Mouse (Mus musculus): ENCODE measurements at regions not wholly inside any gene's neighbourhood (a gene's known extent, or its start where the extent isn't known, plus 50 kb on each side); places are given as distances from the start of the nearest gene placed in this dataset.

DNA sequence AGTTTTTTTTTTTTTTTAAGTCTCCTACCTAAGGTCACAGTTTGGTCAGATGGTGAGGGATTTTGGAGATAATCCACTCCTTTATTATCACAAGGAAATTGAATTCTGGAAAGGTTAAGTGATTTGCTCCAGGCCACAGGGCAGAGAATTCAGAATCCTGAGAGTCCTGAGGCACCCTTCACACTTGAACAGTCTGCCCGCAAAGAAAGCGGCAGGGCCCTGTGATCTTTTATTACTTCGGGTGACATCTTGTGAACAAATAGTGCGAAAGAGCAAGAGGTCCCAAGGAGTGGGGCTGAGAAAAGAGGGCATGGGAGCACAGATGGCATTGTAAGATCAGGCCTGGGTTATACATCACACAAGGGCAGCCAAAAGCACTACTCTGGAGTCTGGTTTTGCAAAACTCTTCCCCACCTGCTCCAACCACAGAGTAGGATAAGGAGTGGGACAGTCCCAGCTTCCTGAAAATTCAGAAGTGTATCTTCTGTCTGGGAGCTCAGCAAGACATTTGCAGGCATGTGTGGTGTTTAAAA is 150.5 kb upstream of the Wdr11 start:
- H3K4me2 ChIP-seq (ENCODE audit: low read depth): no peak overlapping the region
- no peaks in the 10 kb centered on the region for H3K27me3 ChIP-seq (ENCODE audit: insufficient read depth, low read length)
- H3K36me3 ChIP-seq (ENCODE audit: insufficient read depth): no peaks in the 10 kb centered on the region
- H3K9ac ChIP-seq: no peak overlapping the region
- no peak overlapping the region for H3K27ac ChIP-seq (ENCODE audit: low read depth, low read length)
- DNase-seq (no peak), ATAC-seq (no peak)
- TF ChIP-seq CTCF (IDR thresholded peaks at IDR 0.05; ENCODE audit: low read depth): no peak
- H3K4me1 ChIP-seq (ENCODE audit: insufficient read depth): no peaks in the 10 kb centered on the region
- no peak overlapping the region for H3K4me3 ChIP-seq (ENCODE audit: low read depth, low read length)
- H3K9me3 ChIP-seq (ENCODE audit: low read length): no peaks in the 10 kb centered on the region
- WGBS: 72% methylated on average over 4 of the region's 4 CpGs

DNA sequence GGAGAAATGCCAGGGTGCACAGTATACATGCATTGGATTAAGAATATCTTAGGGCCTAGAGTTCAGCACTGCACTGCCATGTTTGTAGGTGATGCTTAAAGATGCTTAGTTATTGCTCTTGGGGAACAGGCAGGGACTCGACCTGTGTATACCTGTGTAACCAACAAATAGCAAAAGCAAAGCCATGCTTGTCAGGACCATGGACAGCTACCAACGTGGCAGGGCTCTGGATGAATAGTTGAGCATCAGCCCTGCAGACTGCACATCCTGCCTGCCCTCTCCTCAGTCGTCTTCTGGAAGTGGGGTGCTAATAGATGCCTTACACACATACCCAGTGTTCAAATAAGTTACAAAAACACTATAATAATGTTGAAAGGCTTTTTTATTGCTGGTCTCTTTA is 122.2 kb upstream of the Wdr11 start:
- 7% methylated on average over 3 of the region's 3 CpGs for WGBS

DNA sequence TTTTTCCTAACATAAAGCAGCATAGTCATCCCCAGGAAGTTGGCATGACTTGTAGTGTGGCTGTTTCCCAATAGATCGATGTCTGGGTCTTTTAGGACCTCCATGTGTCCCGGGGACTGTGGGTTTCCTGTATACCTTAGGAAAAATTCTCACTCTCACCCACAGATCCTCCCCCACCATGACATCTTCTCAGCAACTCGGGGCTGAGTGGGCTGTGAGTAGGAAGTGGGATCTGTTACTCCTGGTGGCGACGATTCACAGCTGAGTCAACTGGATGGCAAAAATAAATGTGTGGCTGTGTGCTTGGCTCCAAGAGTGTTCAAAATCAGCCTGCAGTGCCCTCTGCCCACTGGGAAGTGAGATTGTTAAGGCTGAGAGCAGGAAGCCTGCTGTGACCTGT is 107.9 kb upstream of the Wdr11 start:
- DNase-seq (no peak), ATAC-seq (no peak)
- no peak overlapping the region for H3K9ac ChIP-seq
- no peak overlapping the region for H3K4me3 ChIP-seq (ENCODE audit: low read depth, low read length)
- no peak overlapping the region for H3K4me2 ChIP-seq (ENCODE audit: low read depth)
- no peaks in the 10 kb centered on the region for H3K36me3 ChIP-seq (ENCODE audit: insufficient read depth)
- H3K27ac ChIP-seq (ENCODE audit: low read depth, low read length): no peak overlapping the region
- no peaks in the 10 kb centered on the region for H3K4me1 ChIP-seq (ENCODE audit: insufficient read depth)
- H3K9me3 ChIP-seq (ENCODE audit: low read length): no peaks in the 10 kb centered on the region
- no peaks in the 10 kb centered on the region for H3K27me3 ChIP-seq (ENCODE audit: insufficient read depth, low read length)
- whole genome bisulfite sequencing: 89% methylated on average over 5 of the region's 5 CpGs
- no peak for TF ChIP-seq CTCF (IDR thresholded peaks at IDR 0.05; ENCODE audit: low read depth)

More for the DNA sequence above, 122.2 kb upstream of the Wdr11 start:
- ATAC-seq (no peak), DNase-seq (no peak)
- no peak overlapping the region for H3K4me2 ChIP-seq (ENCODE audit: low read depth)
- no peaks in the 10 kb centered on the region for H3K36me3 ChIP-seq (ENCODE audit: insufficient read depth)
- no peaks in the 10 kb centered on the region for H3K9me3 ChIP-seq (ENCODE audit: low read length)
- H3K4me3 ChIP-seq (ENCODE audit: low read depth, low read length): no peak overlapping the region
- no peak for TF ChIP-seq CTCF (IDR thresholded peaks at IDR 0.05; ENCODE audit: low read depth)
- H3K9ac ChIP-seq: no peak overlapping the region
- H3K27ac ChIP-seq (ENCODE audit: low read depth, low read length): no peak overlapping the region
- H3K4me1 ChIP-seq (ENCODE audit: insufficient read depth): no peaks in the 10 kb centered on the region
- no peaks in the 10 kb centered on the region for H3K27me3 ChIP-seq (ENCODE audit: insufficient read depth, low read length)

DNA sequence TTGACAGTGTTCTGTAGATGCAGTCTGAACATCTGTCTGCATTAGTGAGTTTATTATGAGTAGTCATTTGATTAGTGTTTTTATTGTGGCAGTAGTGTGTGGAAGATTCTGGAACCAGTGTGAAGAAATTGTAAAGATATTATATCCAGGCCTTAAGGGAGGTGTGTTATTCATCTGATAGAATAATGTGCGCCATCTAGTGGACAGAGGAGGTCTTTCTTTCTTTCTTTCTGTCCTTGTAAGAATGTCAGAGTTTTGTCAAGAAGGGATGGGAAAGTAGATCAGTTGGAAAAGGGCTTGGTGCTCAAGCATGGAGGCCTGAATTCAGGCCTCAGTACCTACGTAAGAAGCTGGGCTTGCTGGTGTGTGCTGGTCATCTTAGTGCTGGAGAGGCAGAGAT is 84.8 kb upstream of the Wdr11 start:
- no peak overlapping the region for H3K27ac ChIP-seq (ENCODE audit: low read depth, low read length)
- no peak for ATAC-seq
- no peak overlapping the region for H3K4me2 ChIP-seq (ENCODE audit: low read depth)
- peak; percentile 84 for DNase-seq
- H3K9me3 ChIP-seq (ENCODE audit: low read length): no peaks in the 10 kb centered on the region
- no peak overlapping the region for H3K4me3 ChIP-seq (ENCODE audit: low read depth, low read length)
- no peak overlapping the region for H3K9ac ChIP-seq
- peak; percentile 86 for TF ChIP-seq CTCF (IDR thresholded peaks at IDR 0.05; ENCODE audit: low read depth)
- H3K4me1 ChIP-seq (ENCODE audit: insufficient read depth): no peaks in the 10 kb centered on the region
- 38% methylated on average over 2 of the region's 2 CpGs for WGBS
- H3K36me3 ChIP-seq (ENCODE audit: insufficient read depth): no peaks in the 10 kb centered on the region
- no peaks in the 10 kb centered on the region for H3K27me3 ChIP-seq (ENCODE audit: insufficient read depth, low read length)

DNA sequence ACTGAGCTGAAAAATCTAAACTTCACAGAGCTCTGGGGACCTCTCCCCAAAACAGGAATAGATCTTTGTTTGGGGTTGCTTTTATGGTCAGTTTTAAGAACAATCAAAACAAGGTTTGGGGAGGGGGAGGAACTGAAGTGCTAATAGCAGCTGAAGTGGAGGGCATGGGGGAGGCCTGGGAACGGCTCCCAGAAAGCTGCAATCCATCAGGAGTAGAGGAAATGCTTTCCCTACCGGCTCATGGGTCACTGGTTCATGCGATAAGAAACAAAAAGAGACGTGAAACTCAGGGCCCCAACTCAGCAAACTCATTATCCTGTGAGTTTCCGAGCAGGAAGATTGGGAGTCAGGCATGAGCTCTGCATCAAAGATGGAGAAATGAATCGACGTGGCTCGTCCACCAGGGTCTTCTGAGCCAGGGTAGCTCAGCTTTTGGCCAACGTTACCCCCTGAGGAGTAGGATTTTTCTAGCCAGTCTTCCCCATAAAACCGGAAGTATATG is 82.0 kb upstream of the Wdr11 start:
- Histone ChIP-seq H3K4me3 (ENCODE audit: low read depth, low read length) (no peak overlapping the region), H3K36me3 (ENCODE audit: insufficient read depth) (no peaks in the 10 kb centered on the region), H3K27ac (ENCODE audit: low read depth, low read length) (no peak overlapping the region), H3K4me1 (ENCODE audit: insufficient read depth) (no peaks in the 10 kb centered on the region), H3K9ac (no peak overlapping the region), H3K9me3 (ENCODE audit: low read length) (no peaks in the 10 kb centered on the region), H3K27me3 (ENCODE audit: insufficient read depth, low read length) (no peaks in the 10 kb centered on the region), H3K4me2 (ENCODE audit: low read depth) (no peak overlapping the region)
- 59% methylated on average over 10 of the region's 10 CpGs for whole genome bisulfite sequencing
- DNase-seq (no peak), ATAC-seq (no peak)
- no peak for TF ChIP-seq CTCF (IDR thresholded peaks at IDR 0.05; ENCODE audit: low read depth)

DNA sequence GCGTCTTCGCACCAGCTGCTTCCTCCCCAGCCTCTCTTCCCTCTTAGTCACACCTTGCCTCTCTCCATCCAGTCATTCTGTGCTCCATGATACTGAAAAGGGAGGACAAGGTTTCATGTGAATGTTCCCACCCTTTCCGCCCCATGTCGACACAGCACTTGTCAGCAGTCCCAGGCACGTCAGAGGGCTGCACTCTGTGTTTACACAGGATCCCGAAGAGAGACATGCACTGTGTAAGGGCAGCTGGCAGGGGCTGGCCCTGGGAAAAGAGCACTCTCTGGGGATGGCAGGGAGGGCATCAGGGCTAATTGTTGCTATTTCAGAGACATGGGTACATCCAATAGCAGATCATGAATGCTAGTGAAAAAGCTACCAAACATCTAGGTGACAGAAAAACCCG is 77.0 kb upstream of the Wdr11 start:
- no peak overlapping the region for H3K4me2 ChIP-seq (ENCODE audit: low read depth)
- no peaks in the 10 kb centered on the region for H3K36me3 ChIP-seq (ENCODE audit: insufficient read depth)
- ATAC-seq: no peak; the same call in 1 of the 2 replicates
- H3K27ac ChIP-seq (ENCODE audit: low read depth, low read length): no peak overlapping the region
- H3K4me3 ChIP-seq (ENCODE audit: low read depth, low read length): no peak overlapping the region
- 71% methylated on average over 7 of the region's 7 CpGs for WGBS
- no peaks in the 10 kb centered on the region for H3K27me3 ChIP-seq (ENCODE audit: insufficient read depth, low read length)
- no peaks in the 10 kb centered on the region for H3K4me1 ChIP-seq (ENCODE audit: insufficient read depth)
- DNase-seq: no peak
- TF ChIP-seq CTCF (IDR thresholded peaks at IDR 0.05; ENCODE audit: low read depth): no peak
- H3K9ac ChIP-seq: no peak overlapping the region
- no peaks in the 10 kb centered on the region for H3K9me3 ChIP-seq (ENCODE audit: low read length)

DNA sequence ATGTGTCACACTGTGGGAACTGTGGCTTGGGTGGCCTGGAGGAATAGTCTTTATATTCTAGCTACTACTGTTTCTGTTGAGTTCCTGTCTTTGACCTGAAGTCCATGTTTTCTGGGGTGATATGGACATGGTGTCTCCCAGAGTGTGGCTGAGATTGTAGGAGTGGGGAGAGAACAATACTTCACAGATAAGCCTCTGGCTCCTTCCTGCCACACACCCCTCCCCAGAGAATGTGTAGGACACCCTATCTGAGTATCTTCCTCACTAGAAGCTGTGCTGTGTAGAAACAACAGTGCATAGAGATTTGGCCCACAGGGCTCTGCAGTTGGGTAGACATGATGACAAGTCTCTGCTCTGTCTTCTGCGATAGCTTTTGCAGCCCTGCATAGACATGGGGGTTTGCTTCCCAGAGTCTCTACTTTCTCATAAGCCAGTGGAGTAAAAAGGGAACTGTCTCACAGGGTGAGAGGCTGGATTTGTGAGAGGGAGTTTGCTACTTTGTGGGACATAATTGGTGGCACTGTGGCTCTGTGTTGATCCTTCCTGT is 67.2 kb upstream of the Wdr11 start:
- no peak for TF ChIP-seq CTCF (IDR thresholded peaks at IDR 0.05; ENCODE audit: low read depth)
- Histone ChIP-seq H3K9ac (no peak overlapping the region), H3K4me1 (ENCODE audit: insufficient read depth) (no peaks in the 10 kb centered on the region), H3K27me3 (ENCODE audit: insufficient read depth, low read length) (no peaks in the 10 kb centered on the region), H3K4me3 (ENCODE audit: low read depth, low read length) (no peak overlapping the region), H3K9me3 (ENCODE audit: low read length) (no peaks in the 10 kb centered on the region), H3K27ac (ENCODE audit: low read depth, low read length) (no peak overlapping the region), H3K4me2 (ENCODE audit: low read depth) (no peak overlapping the region), H3K36me3 (ENCODE audit: insufficient read depth) (no peaks in the 10 kb centered on the region)
- no peak for ATAC-seq
- 97% methylated on average over 1 of the region's 1 CpGs for WGBS
- no peak for DNase-seq
